Mouse (Mus musculus) c-Kit-positive CD71-positive TER-119-positive erythroid progenitor cells, embryonic 14.5 days (primary cell): ENCODE results near the gene Btd.
A peak's percentile ranks its signal among the peaks of the same experiment; 100 is the strongest.

ENCODE experiments used
- DNase-seq: peaks from one replicate; pipeline ENCODE4 v3.0.0-alpha.2; 2013; ENCODE audit warnings: low spot score

Btd gene

DNA sequence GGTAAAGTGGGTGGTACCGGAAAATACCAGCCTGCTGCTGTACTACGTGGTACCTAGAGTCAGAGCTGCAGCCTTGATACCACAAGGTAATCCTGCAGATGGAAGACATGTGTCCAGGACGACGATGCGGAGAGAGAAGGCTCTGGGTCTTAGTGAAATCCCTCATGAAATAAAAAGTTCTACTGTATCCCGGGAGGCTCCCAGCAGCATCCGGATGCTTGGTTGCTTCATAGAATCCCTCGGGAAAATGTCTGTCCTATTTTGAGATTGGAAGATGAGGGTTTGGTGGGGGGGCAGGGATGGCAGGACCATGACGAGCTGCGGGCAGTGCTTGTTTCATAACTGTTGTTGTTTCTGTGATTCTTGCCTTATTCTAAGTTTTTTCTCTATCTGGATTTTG lies 7.2 kb downstream of the Btd start:
- no peak for DNase-seq

GRCm38 (mm10) chr14:31650347-31650746 lies 9.5 kb downstream of the Btd start:
- DNase-seq = no peak

DNA sequence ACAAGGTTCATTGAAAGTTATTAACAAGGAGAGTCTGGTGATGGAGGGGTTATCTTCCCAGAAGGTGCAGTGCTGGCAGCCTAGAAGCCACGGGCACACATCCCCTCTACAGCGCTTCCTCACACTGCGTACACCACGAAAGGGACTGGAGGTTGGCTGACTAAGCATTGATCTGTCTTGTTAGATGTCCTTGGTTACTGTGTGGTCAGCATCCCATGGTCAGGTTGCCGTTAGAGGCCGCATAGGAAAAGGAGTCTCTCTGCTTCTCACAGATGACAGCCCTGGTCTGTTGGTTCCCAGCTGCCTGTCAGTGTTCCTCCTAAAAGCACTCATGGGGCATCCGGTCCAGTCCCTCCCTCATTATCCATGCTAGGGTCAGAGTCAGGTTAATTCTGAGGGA lies 10.4 kb downstream of the Btd start:
- no peak for DNase-seq

- no peak for DNase-seq
These were observed 11.3 kb downstream of the Btd start for GRCm38 (mm10) chr14:31652106-31652505.

DNA sequence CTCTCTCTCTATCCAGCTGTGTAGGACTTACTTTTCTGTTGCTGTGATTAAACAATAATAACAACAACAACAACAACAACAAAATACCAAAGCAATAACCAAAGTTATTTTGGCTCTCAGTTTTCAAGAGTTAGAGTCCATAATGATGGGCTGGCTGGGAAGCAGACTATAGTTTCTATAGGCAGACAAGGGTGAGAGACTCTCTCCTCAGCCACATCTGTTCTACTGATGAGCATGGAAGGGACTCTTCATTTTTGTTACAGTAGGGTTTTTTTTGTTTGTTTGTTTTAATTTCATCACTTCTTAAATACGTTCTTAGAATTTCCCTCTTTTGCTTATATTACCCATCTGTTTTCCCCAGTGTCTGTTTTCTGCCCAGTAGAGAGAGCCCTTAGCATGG lies 11.8 kb downstream of the Btd start:
- no peak for DNase-seq

DNA sequence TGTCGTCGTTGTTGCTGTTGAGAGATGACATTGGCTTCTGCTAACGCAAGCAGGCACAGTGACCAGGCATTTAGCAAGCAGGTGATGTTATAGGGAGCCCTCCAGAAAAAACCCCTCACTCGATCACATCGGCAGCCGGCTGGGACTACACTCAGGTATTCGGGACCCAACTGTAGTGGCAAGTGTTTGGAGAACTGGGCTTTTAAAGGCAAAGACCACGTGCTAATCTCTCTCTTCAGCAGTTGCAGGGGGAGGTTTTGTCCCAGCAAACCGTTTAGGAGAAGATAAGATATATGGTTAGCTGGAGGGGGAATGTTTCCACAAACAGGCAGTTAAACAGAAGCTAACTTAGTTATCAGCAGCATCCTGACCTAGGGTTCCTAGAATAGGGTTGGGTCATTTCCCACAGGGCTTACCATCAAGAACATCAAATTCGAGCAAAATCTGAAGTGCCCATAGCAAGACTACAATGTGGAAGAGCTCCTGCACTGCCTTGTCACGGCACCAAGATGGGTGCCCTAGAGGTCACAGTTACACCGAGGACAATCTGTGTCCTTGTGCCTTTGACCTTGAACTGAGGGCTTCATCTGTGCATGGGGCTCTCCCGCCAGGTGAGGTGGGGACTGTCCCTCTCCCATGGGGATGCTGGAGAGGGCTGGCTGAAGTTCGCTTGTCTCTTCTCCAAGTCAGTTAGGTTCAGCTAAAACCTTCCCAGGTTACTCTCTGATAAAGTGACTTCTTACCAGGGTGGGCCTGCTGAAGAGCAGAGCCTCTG lies 12.5 kb downstream of the Btd start:
- peak; percentile 50 for DNase-seq

- DNase-seq = no peak
These were observed 14.0 kb downstream of the Btd start for GRCm38 (mm10) chr14:31654816-31655215.

DNA sequence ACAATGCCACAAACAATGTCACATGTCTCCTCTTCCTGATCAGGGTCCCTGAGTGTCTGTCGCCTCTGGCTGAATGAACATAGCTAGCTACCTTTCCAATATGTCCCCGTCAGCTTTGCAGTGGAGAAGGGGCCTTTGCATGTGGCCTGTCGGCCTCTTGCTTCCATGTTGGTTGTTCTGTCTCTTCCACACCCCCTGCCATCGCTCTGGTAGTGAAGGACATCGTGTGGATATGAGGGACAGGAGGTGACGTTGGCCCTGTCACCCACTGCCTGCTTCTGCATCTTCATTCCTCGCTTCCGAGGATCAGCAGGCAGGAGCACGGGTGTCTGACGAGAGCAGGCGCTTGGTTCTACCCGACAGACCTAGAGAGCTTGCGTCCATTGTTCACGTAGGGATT lies 14.6 kb downstream of the Btd start:
- no peak for DNase-seq

- no peak for DNase-seq
These were observed 15.6 kb downstream of the Btd start for GRCm38 (mm10) chr14:31656386-31656785.

GRCm38 (mm10) chr14:31656857-31657645 lies 16.2 kb downstream of the Btd start:
- DNase-seq = peak; percentile 65

DNA sequence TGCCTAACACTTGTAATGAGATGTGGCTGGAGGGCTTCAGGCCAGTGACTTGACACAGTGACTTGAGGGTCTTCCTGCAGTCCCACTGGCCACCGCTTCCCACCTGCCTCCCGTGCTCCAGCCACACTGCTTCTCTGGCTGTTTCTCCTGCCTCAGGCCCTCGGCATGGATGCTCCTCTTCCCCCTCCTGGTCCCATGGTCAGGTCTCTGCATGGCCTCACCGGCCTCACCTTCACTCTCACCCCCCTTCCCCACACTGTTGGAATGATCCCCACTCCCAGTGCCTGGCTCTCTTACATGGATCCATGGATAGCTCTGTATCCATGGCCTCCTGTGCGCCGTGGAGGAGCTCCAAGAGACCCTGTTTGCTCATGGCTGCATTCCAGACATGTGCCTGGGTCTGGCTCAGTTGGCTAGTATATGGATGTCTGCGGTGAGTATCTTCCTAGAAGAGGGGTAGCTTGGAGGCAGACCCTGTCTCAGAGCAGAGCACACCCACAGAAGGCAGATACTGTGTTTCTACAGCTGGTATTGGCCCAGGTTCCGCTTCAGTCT lies 17.4 kb downstream of the Btd start:
- no peak for DNase-seq

DNA sequence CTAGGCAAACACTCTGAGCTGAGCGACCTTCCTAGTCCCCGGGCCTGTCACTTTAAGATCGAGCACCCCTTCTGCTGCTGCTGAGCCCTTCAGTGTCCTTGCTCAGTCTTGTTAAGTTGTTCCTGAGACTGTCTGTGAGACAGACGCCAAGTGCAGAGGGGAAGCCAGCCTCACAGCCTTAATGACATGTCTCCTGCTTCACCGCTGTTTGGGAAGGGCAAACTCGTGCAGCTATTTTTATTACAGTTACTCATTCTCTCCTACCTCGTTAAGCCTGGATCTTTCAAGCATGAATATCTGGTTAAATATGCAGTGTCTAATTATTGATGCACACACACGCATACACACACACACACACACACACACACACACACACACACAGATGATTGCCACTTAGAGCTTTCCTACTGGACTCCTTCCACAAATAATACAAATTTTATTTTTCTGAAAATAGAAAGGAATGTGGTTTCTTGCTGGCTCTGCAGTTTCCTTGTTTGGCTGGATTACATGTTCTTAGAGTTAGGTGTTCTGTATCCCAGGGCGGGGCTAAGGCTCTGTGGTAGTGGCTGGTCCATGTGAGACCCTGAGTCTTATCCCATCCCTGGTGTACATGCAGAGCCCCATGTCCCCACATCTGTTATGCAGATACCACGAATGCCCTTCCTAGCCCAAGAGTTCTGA lies 18.8 kb downstream of the Btd start:
- no peak for DNase-seq

- DNase-seq = no peak
These were observed 19.7 kb downstream of the Btd start for GRCm38 (mm10) chr14:31660312-31661093.

DNA sequence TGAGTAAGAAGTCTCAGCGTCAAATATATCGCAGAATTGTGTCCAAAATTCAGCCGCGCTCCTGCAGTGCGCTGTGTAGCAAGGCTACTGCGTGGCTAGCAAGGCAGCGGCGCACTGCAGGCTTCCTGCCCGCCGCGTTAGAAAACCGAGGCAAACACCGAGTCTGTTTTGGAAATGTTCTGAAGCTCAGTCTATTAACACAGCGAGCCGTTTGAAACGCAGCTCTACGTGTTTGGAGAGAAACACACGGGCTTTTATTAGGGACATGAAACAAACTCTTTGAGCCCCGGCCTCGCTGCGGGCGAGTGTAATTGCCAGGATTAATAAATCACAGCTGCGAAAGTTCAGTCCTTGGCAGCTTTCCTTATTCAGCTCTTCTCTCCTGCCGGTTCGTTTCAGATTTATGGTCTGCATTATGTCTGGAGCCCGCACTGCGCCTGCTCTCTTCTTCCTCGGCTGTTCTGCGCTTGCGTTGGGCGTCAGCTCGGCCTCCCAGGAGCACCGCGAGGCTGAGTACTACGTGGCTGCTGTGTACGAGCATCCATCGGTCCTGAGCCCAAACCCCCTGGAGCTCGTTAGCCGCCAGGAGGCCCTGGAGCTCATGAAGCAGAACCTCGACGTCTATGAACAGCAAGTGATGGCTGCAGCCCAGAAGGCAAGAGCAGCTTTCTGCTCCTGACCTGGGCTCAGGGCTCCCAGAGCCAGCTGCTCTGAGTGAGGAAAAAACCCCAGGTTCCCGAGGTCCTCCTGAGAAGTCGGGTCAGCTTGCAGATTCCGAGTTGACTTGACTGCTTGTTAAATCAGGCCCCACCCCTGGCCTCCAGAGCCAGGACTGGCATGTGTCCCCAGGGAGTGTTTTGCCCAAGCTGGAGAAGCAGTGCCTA lies 21.1 kb downstream of the Btd start:
- no peak for DNase-seq

GRCm38 (mm10) chr14:31662555-31663211 lies 21.9 kb downstream of the Btd start:
- DNase-seq = no peak

- no peak for DNase-seq
These were observed 22.7 kb downstream of the Btd start for GRCm38 (mm10) chr14:31663376-31664099.

GRCm38 (mm10) chr14:31664100-31664902 lies 23.5 kb downstream of the Btd start:
- DNase-seq = no peak

DNA sequence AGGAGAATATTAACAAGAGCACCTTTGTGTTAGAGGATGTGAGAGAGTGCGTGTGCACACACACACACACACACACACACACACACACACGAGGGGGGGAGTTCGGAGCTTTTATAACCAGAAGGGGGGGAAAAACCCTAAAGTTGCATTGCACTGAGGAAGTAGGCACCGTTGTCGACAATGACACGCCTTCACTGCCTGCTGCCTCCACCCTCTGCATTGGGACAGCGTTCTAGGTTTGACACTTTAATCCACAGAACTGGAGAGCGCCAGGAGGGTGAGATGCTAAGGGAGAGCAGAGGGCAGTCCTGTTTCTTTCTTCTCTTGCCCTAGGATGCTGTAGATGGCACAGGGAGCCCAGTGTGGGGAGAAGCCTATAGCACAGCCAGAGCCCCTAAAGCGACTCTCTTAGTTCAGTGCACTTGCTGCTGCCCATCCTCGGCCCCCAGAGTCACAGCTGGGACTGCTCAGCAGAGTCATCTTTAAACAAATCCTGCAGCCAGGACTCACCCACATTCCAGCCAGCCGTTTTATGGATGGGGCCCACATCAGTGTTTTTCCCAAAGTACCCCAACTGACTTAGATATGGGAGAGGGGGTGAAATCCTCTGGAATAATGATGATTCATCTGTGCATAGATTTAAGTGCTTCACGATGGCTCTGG lies 24.2 kb downstream of the Btd start:
- DNase-seq = no peak
